Mouse (Mus musculus) thymus, postnatal 25 days (tissue): ENCODE data around the gene Cep112.

Source experiments
- DNase-seq: peaks from one replicate; pipeline ENCODE4 v3.0.0; 2022

Gene Cep112

GRCm38 (mm10) chr11:108606836-108607235 lies 181.8 kb downstream of the Cep112 start:
- DNase-seq: no peak

- DNase-seq: no peak
These were observed 195.8 kb downstream of the Cep112 start for GRCm38 (mm10) chr11:108620628-108621433.

DNA sequence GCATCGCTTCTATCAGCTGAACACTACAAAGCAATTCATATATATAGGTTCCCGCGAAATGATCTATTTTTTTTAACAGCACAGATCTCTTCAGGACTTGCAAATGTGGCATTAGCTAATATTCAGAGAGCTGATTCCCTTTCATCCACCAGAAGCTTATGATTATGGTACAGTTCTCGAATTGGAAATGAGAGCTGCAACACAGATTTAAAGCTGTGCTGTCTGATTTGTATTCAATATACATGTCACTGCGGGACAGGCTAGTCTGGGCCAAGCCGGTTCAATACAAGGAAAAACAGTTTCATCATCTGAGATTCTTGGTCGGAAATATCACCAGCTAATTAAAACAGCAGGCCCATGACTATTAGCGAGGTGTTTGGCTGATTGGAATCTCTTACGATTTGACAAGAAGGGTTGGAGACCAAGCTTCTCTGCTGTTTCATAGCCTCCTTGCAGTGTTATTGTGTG lies 196.5 kb downstream of the Cep112 start:
- DNase-seq: no peak

- no peak for DNase-seq
These were observed 200.7 kb downstream of the Cep112 start for GRCm38 (mm10) chr11:108625546-108626232.

- no peak for DNase-seq
These were observed 212.8 kb downstream of the Cep112 start for GRCm38 (mm10) chr11:108637780-108638179.

GRCm38 (mm10) chr11:108655574-108655973 lies 230.6 kb downstream of the Cep112 start:
- DNase-seq: no peak

- DNase-seq: no peak
These were observed 257.0 kb downstream of the Cep112 start for GRCm38 (mm10) chr11:108682014-108682413.

GRCm38 (mm10) chr11:108696563-108696962 lies 271.6 kb downstream of the Cep112 start:
- no peak for DNase-seq

GRCm38 (mm10) chr11:108752301-108752700 lies 327.3 kb downstream of the Cep112 start:
- peak; percentile 17 for DNase-seq

- DNase-seq: no peak
These were observed 327.8 kb downstream of the Cep112 start for GRCm38 (mm10) chr11:108752765-108753164.

DNA sequence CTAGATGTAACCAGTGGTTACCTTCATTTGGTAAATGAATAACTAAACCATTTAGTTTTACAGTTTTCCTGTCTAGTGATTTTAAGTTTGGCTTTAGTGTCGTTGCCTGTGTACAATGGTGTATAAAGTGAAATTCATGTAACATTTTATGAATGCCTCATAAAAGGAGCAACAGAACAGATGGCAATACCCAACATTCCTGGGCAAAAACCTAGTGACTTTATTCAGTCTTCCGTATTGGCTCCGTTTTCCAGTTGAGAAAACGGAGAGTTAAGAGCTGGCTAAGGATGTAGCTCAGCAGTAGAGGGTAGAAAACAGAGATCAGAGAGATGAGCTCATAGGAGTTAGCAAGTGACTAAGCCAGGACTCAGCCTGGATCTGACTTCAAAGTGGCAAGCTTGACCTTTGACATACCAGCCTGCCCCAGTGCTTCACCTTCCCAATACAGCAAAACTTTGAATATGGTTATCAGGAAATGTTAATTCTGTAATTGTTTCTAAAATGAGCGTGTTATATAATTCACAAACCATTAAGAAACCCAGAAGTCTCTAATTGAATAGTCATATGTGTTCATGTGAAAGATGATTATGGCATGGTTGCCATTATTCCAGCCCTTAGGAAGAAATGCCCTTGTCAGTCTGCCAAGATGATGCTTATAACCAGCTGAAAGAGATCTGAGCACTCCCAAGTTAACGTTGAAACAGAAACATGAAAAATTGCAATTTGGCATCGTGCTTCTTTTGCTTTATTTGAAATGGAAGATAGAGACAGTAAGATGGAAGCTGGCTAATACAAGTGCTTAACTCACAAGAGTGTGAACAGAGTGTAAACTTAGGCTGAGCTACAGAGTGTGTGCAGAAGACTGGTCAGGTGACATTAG lies 328.6 kb downstream of the Cep112 start:
- DNase-seq: no peak

- no peak for DNase-seq
These were observed 332.2 kb downstream of the Cep112 start for GRCm38 (mm10) chr11:108757211-108757610.

DNA sequence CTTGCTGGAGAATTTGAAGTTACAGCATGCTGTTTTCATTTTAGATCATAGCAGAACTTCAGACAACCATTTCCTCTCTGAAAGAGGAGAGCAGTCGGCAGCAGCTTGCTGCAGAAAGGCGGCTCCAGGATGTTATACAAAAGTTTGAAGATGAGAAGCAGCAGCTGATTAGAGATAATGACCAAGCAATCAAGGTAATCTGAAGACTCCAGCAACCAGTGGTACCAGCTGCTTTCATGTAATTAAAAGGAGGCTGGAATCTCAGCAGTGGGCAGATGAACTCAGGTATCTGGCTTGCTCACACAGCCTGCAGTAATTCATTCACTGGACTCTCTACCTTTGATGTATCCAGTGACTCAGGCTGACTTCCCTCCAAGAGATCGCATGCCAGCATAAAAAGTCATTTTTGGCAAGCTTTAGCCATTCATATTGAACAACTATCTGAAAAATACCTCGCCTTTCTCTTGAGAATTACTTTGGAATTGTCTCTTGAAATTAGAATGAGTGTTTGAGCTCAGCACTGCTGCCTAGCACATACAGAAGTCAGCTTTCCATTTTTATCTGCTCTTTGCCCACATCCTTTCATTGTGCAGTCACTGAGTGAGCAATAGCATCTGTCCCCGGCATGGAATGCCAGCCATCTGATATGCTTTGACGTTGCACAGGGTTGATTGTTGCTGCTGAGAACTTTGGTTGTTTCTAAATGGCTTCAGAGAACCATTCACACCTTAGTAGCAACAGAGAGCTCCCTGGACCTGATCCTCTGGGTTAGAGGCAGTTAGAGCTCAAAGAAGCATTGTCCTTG lies 332.8 kb downstream of the Cep112 start:
- DNase-seq: no peak

DNA sequence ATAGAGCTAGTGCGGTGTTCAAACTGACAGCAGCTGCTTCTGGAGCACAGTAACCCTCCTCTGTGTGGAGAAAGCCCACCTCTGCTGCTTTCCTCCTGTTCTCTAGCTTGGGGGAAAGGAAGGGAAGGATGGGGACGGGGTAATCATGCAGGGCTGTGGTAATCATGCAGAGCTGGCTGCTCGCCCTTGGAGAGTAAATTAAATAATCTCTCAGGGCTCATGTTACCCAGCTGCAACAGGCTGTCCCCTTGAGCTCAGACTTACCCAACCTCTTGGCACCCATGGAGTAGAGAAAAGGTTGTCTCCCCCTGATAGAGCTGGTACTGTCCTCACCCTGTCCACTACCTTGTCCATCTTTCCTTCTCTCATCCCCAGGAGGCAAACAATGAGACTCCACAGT lies 345.1 kb downstream of the Cep112 start:
- DNase-seq: no peak

GRCm38 (mm10) chr11:108774019-108774670 lies 349.2 kb downstream of the Cep112 start:
- no peak for DNase-seq

DNA sequence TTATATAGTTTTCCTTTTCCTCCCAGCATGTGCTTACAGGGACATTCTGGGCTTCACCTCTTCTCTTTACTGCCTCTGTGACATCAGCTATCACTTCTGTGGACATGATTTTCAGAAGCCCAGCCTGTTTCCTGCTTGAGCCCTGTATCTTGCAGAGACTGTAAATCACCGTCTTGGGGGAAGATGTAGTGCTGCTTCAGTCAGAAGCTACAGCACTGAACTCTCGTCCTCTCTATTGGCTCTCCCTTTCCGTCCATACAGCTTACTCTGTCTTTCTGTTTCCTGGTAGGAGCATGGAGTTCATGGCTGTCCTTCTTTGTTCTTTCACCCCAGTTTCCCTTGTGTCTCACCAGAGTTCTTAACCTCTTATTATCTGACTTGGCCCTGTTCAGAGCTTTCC lies 352.2 kb downstream of the Cep112 start:
- DNase-seq: no peak

- no peak for DNase-seq
These were observed 355.6 kb downstream of the Cep112 start for GRCm38 (mm10) chr11:108780271-108781250.

GRCm38 (mm10) chr11:108798398-108798797 lies 373.4 kb downstream of the Cep112 start:
- DNase-seq: no peak

DNA sequence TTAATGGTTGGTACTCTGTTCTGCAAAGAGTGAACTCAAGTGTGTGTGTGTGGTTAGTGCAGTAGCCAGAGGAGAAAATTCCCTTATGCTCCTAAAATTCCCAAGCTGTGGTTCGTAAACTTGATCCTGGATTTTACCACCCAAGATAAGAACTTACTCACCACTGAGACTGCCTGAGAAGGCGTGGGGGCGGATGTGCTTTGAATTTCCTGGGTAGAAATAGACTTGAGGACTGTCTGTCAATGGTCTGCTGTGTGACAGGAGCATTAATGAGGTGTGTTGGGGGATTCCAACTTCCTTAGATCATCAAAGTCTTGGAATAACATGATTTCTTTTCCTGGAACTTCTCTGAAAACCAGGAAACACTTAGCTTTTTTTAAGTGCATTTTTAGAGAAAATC lies 374.7 kb downstream of the Cep112 start:
- no peak for DNase-seq

GRCm38 (mm10) chr11:108804030-108804429 lies 379.0 kb downstream of the Cep112 start:
- no peak for DNase-seq

DNA sequence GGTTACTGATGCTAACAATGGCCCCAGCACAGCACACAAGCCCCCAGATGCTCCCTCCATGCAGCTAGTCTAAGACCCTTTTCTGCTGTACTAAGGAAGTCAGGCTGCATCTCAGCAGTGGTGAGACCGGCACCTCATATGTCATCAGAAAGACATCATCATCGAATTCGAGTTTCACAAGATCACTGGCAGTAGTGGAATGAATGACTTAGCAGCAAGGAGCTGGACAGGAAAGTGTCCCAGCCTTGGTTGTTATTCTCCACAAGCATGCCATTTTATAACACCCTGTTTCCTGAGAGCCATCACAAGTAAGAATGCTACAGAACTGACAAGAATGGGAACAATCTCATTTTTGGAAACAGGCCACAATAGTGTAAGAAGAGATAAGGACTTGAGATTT lies 381.0 kb downstream of the Cep112 start:
- DNase-seq: no peak
